Mouse (Mus musculus): ENCODE measurements at regions not wholly inside any gene's neighbourhood (a gene's known extent, or its start where the extent isn't known, plus 50 kb on each side); places are given as distances from the start of the nearest gene placed in this dataset.
A peak's percentile ranks its signal among the peaks of the same experiment; 100 is the strongest.

- peak; percentile 10 for DNase-seq
These were observed 198.7 kb downstream of the Ipo11 start for GRCm38 (mm10) chr13:106738011-106738410.

- DNase-seq: peak; percentile 33
These were observed 202.4 kb downstream of the Ipo11 start for GRCm38 (mm10) chr13:106734323-106734722.

GRCm38 (mm10) chr13:106732906-106733305 is 203.9 kb downstream of the Ipo11 start:
- DNase-seq: no peak

- peak; percentile 55 for DNase-seq
These were observed 213.4 kb downstream of the Ipo11 start for GRCm38 (mm10) chr13:106723315-106723714.

GRCm38 (mm10) chr13:106721167-106721566 is 215.6 kb downstream of the Ipo11 start:
- DNase-seq: no peak

- DNase-seq: no peak
These were observed 221.0 kb downstream of the Ipo11 start for GRCm38 (mm10) chr13:106715771-106716170.

GRCm38 (mm10) chr13:106715234-106715633 is 221.5 kb downstream of the Ipo11 start:
- DNase-seq: no peak

- DNase-seq: no peak
These were observed 226.2 kb downstream of the Ipo11 start for GRCm38 (mm10) chr13:106710580-106710979.

GRCm38 (mm10) chr13:106700376-106700775 is 236.4 kb downstream of the Ipo11 start:
- DNase-seq: no peak

GRCm38 (mm10) chr13:106699957-106700356 is 236.8 kb downstream of the Ipo11 start:
- DNase-seq: no peak

- DNase-seq: no peak
These were observed 244.8 kb downstream of the Ipo11 start for GRCm38 (mm10) chr13:106691787-106692571.

- peak; percentile 21 for DNase-seq
These were observed 246.6 kb downstream of the Ipo11 start for GRCm38 (mm10) chr13:106690125-106690524.

GRCm38 (mm10) chr13:106689618-106690017 is 247.1 kb downstream of the Ipo11 start:
- no peak for DNase-seq

- DNase-seq: peak; percentile 17
These were observed 247.7 kb downstream of the Ipo11 start for GRCm38 (mm10) chr13:106689051-106689450.

- no peak for DNase-seq
These were observed 267.1 kb downstream of the Ipo11 start for GRCm38 (mm10) chr13:106669665-106670064.

GRCm38 (mm10) chr13:106662195-106662594 is 274.6 kb downstream of the Ipo11 start:
- DNase-seq: no peak

- no peak for DNase-seq
These were observed 287.4 kb downstream of the Ipo11 start for GRCm38 (mm10) chr13:106649363-106649762.

- DNase-seq: no peak
These were observed 293.3 kb downstream of the Ipo11 start for GRCm38 (mm10) chr13:106643302-106643975.

GRCm38 (mm10) chr13:106638706-106639385 is 297.9 kb downstream of the Ipo11 start:
- no peak for DNase-seq

- no peak for DNase-seq
These were observed 345.0 kb downstream of the Ipo11 start for GRCm38 (mm10) chr13:106591729-106592128.

GRCm38 (mm10) chr13:106567658-106568359 is 368.9 kb downstream of the Ipo11 start:
- DNase-seq: no peak

GRCm38 (mm10) chr13:106562588-106562987 is 374.2 kb downstream of the Ipo11 start:
- DNase-seq: no peak

GRCm38 (mm10) chr13:106562161-106562560 is 374.6 kb downstream of the Ipo11 start:
- peak; percentile 7 for DNase-seq
